Mouse (Mus musculus): ENCODE data around the gene Lpar5.

DNA sequence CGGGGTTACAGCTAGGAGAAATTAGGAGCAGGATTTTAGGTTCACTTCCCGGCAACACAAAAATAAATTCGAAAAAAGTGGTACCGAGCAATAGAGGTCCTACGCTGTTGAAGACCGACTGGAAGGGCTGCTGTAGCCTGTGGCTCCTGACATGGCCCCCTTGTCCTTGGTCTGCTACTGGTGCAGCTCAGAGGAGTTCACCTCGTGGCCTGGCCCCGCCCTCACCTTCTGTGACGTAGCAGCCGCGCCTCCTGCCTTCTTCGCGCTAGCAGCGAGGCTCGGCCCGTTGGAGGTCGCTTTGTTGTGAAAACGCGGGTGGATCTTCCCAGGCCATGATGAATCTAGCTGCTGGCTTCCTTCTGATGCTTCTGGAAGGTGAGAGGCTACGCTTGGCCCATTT lies 18.0 kb upstream of the Lpar5 start, which contains the start of gene Acrbp:
- TF ChIP-seq POLR2A (IDR thresholded peaks at IDR 0.05; ENCODE audit: borderline replicate concordance, extremely low read depth, insufficient read depth, insufficient read length, poor library complexity, severe bottlenecking) (no peak), CTCF (IDR thresholded peaks at IDR 0.05; ENCODE audit: borderline replicate concordance, extremely low read depth, insufficient read depth, insufficient read length) (no peak)
